Mouse (Mus musculus) frontal cortex, postnatal 14 days (tissue): Measurements from ENCODE around the gene St6galnac5.

Experiments
- DNase-seq, 2 experiments: peaks; one replicate each; pipeline ENCODE4 v3.0.0; 2022; ENCODE audit warnings: low spot score in 2 of 2

Gene St6galnac5

GRCm38 (mm10) chr3:152981988-152982387 is at the start of gene St6galnac5:
Gene St6galnac5, minus strand, starts transcription at chr3:152982246.
- DNase-seq = peak in 1 of 2 experiments; percentile 37

GRCm38 (mm10) chr3:153030756-153031155 is 48.7 kb upstream of the St6galnac5 start:
- DNase-seq = no peak

- no peak for DNase-seq
These were observed 42.0 kb upstream of the St6galnac5 start for GRCm38 (mm10) chr3:153024016-153024415.

DNA sequence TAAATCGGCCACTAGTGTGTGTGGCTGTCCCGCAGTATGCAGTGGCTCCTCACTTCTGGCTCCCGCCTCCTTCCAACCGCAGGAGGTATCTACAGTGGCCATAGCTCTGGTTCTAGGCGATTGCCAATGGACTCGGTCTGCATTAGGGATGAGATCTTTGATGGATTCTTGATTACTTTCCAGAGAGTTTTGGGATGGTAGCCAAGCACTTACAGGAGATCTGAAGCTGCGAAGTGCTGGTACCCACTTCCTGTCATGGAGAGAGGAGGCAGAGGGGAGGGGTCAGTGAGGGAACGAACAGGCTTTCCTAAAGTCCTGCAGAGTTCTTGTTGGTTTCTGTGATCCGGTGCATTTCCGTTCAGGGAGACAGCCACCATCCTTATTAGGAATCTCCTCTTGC is 36.0 kb upstream of the St6galnac5 start:
- no peak for DNase-seq

DNA sequence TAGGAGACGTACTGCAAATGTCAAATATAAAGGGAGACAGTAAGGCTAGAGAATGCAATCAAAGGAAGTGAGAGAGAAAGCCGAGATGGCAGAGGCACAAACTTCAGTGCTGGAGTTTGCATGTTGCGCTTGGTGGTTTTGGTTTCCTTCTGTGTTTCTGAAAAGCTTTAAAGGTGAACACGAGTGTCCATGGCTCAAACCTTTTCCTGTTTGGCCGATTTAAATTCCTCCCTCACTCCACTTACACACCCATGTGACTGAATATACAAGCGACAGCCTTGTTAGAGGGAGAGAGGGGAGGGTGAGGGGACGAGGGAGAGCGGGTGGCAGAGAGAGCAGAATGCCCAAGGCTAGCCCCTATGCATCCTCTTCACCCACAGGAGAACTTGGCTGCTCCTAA is 34.3 kb upstream of the St6galnac5 start:
- DNase-seq = no peak

DNA sequence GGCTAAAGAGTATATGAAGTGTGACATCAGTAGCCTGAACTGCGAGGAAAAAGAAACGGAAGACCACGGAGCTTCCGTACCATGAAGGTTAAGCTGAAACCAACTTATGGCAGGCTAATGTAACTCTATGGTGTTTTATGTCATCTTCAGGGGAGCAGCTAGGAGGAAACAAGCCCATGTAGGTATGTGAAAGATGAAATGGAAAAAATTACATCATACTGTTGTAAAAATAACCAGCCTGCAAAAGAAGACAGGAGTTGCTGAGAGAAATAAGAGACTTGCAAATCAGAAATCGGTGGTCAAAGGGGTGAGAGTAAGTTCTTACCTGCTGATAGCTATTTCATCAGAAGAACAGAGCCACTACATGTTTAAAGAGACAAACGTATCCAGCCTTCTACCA is 24.8 kb upstream of the St6galnac5 start:
- DNase-seq = no peak

DNA sequence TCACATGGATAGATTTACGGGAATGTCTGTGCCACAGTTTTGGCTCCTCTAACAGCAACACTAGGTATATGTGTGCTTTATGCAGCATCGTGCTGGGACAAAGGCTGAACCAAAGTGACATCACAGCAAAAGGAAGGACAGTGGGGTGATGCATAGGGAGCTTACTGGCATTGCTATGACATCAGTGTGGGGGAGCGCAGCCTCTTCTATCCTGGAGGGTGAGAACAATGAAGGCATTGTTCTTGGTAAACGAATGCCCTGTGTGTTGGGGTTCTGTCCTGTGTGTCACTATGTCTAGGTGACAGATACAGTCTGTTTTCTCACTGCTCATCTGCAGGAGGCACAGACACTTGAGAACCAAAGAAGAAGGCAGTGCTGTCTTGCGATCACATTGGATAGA is 16.9 kb upstream of the St6galnac5 start:
- DNase-seq = no peak

DNA sequence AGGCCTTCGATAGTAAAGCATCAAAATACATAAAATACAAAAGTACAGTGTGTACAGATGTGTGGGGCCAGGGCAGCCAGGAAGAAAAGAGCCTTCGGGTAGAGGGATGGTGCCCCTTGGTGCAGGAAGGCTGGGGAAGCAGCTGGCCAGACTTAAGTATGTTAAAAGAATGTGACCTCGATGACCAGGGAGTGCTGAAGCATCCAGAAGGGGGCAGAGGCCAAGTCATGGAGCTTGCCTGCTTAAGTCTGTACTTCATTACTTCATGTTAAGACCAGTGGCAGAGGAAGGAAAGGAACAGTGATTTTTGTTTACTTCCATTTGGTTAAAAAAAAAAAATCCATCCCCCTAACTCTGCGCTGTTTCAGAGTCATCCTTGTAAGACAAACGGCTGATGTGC is 16.1 kb upstream of the St6galnac5 start:
- DNase-seq = no peak

GRCm38 (mm10) chr3:152993608-152994007 is 11.6 kb upstream of the St6galnac5 start:
- DNase-seq = no peak

- DNase-seq = no peak
These were observed 8.7 kb upstream of the St6galnac5 start for GRCm38 (mm10) chr3:152990787-152991186.

DNA sequence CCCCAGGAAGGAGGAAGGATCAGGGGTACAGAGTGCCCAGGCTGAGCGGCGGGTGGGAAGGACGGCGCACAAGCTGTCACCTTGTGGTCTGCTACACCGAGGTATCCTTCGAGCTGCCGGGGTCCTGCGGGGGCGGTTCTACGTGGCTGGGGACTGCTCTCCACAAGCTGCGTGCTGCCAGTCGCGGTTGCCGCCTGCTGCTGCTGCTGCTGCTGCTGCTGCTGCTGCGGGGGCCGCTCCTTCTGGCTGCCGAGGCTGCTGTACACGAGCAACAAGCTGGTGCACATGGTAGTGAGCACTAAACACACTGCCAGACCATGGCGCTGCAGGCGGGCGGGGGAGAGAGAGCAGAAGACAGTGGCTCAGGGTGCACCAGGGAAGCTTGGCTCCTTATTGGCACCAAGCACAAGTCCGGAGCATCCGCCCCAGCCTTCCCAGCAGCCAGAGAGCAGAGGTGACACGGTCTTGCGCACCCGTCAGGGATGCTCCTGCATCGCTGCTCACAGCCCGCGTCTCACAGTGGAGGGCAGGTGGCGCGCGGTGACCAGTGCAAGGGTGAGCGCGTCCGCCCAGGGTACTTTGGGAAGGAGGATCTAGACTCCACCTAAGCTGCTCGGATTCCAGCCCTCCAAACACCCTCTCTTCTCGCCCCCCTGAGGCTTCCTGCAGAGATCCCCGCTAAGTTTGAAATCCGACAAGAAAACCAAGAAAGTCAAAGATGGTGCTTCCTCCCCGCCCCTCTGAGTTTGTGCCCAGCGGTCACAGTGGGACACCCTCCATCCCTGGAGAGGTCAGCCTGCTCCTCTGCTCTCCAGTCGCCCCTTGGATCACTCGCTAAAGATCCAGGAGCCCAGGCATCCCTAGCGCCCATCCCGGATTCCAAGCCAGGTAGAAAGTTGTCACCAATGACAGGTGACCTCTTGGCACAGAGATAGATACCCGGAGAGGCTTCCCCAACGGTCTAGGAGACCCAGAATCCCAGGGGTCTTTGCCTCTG is 770 bp downstream of the St6galnac5 start:
- peak in 1 of 2 experiments; percentile 43 for DNase-seq

DNA sequence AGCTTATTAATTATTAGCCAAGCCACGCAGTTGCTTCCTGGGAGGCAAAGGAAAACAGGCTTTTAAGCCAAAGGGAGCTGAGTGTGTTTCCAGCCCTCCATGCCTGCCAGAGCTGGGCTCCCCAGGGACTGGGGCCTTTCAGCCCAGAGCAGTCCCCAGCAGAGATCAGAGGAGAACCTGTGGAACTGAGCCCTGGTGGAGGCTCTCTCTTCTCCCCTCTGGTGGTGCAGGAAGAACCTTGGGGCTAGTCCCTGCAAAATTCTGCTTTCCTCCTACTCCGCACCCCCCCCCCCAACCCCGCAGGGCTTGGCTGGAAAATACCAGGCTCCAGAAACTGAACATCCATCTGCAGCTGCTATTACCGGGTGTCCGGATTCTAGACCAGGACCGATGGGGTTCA is 1.6 kb downstream of the St6galnac5 start:
- no peak for DNase-seq

DNA sequence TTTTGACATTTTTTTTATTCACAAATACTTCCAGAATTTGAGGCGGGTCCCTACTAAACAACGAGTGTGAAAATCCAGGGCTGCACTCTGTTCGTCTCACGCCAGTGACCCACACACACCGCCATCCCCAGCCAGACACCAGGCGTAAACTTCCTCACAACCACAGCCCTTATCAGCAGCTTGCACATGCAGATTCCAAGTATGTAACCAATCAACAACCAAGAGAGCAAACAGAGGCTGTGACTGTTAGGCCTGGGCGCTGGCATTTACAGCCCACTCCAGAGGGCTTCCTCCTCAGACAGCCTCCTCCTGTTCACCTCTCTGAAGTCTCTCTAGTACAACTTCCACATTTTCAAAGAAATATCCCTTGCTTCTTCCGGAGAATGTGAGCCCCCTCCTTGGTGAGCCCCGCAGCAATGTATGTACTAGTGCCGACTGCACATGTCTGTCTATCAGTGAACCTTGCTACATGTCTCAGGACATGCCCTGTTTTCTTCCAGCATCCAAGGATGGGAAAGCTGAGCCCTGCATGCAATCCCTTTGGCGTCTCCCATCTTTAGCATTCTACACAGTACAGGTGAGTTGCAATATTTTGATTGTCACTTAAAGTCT is 2.5 kb downstream of the St6galnac5 start:
- no peak for DNase-seq

GRCm38 (mm10) chr3:152971373-152971772 is 10.7 kb downstream of the St6galnac5 start:
- DNase-seq = peak in 1 of 2 experiments; percentile 19

- no peak for DNase-seq
These were observed 12.2 kb downstream of the St6galnac5 start for GRCm38 (mm10) chr3:152969774-152970347.

DNA sequence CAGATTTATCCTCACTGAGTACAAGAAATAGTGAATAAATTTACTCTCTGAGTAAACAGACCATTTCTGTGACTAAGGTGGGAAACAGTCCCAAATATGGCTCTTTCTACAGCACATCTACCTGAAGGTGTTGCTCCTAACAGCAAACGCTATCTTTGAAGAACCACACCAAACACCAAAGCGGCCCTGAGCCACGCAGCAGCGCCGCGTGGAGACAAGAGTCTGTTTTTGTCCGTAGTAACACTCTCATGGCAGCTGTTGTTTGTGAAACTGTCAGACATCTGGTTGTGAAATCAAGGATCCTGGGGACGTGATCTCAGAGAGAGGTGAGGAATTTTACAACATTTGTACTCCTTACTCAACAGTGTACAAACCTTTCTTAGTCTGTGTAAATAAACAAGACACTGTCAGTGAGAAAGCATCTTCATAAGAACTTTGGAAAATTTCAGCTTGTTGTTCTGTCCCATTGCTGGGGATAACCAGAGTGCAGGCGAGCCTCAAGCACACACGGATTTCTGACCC is 20.1 kb downstream of the St6galnac5 start:
- DNase-seq = no peak

DNA sequence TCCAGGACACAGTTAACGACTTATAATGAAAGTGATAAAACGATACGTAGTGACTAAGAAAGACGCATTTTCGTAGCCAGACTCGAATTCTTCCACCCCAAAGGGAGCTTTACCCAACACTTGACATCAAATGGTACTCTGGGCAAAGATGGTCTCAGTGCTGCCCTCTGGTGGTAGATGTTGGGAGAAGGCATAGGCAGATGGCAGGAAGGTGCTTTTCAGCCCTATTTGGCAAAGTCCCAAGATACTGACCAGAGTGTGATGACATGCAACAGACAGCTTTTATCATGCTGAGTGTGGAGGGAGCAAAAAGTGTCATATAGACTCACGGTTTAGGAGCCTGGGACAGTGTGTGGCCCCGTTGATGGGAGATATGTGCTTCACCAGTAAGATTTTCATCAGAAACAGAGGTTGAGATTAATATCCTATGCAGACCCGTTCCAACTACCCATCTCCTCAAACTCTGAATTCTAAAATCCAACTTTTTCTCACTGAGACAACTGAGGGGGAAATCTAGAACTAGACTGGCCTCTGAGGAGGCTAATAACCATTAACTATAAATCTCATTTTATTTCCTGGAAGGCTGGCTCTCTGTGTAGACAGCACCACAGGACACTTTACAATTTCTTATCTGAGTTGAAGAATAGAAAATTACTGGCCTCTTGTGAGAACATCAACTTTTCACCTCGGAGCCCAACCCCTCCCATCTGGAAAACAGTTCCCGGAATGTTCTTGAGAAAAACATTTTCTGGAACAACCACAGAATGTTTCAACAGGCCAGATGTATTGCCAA is 23.5 kb downstream of the St6galnac5 start:
- peak in 1 of 2 experiments; percentile 36 for DNase-seq

- DNase-seq = no peak
These were observed 25.3 kb downstream of the St6galnac5 start for GRCm38 (mm10) chr3:152956771-152957170.

DNA sequence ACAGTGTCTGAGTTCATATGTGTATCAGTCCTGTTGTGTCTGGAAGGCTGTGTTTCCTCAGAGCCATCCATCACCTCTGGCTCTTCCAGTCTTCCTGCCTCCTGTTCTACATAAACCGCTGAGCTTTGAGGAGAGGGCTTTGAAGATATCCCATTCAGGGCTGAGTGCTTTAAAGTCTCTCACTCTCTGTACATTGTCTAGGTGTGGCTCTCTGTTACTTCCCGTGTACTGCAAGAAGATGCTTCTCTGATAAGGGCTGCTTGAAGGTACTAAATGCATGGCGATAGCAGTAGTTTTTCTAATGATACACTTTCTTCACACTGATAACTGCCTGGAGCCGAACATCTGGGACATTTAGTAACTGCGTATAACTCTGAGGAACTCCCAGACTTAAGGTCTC is 26.0 kb downstream of the St6galnac5 start:
- DNase-seq = no peak

DNA sequence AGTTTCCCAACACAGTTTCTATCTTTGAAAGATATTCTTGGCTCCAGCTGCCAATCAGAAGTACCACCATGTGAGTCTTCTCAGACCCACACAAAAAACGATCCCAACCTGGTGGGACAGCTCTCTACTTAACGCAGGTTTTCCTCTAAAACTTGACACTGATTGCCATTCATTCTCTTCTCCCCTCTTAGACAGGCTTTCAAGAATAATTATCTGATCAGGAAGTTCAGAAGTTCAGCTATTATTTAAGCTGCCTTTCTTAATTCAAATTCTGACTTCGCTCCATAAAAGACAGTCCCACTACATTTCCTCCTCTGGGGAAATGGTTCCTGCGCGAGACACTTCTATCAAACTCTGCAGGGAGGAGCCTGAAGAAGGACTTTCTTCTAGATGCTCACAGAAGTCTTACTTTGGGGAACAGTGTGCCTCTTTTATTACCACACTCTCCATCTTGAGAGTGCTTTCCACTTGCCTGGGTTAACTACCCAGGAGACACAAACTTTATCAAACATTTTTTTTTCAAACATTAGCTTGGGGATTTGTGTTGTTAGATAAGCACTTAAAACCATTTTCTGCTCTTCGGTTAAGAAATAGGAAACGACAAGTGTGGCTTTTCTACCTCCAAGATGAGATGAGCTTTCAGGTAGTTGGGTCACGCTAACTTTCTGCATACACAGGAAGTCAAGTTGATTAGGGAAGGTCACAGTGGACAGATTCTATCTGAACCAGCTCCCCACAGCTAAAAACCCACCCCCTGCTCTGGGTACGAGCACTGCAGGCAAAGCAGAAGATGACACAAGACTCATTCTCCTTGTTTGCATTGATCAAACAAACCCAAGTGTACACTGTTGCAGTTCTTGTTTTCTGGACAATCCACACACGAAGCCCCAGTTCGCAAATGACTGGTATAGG is 30.2 kb downstream of the St6galnac5 start:
- DNase-seq = no peak
